Mouse (Mus musculus) embryonic facial prominence, embryonic 11.5 days (tissue): ENCODE data around the gene Cdk2. TPM values are rescaled to one million over a fixed set of nuclear protein-coding genes. Genes with fewer than 3 reads are reported as not detected.

Source experiments
- ATAC-seq: fragments of 200-750 bp; cut with Nextera tagmentation; replicated peaks from 2 replicates; pipeline ENCODE4 v1.8.0; 2017; ENCODE audit warnings: low read depth; ENCODE audit not compliant: insufficient number of reproducible peaks, low FRiP score, low TSS enrichment
- DNase-seq: peaks from one replicate; pipeline ENCODE4 v3.0.0-alpha.2; 2015; ENCODE audit warnings: low spot score
- H3K27ac ChIP-seq: fragments of 300-500 bp; sonication (generic); replicated peaks from 2 replicates; pipeline ENCODE4 v1.5.1; 2014; ENCODE audit warnings: mild to moderate bottlenecking, low read depth, low read length, control low read depth
- H3K27me3 ChIP-seq: fragments of 300-500 bp; sonication (generic); 2 replicates; pipeline ENCODE4 v1.6.1; 2014; ENCODE audit warnings: mild to moderate bottlenecking, low read length, moderate library complexity, mixed read lengths; ENCODE audit not compliant: control insufficient read depth, insufficient read depth
- H3K36me3 ChIP-seq: fragments of 300-500 bp; sonication (generic); replicated peaks from 2 replicates; pipeline ENCODE4 v1.6.1; 2014; ENCODE audit warnings: low read depth, mild to moderate bottlenecking, low read length, moderate library complexity, mixed read lengths; ENCODE audit not compliant: control insufficient read depth, insufficient read depth
- H3K4me1 ChIP-seq: fragments of 300-500 bp; sonication (generic); 2 replicates; pipeline ENCODE4 v1.6.1; 2014; ENCODE audit warnings: low read length, mixed read lengths; ENCODE audit not compliant: control insufficient read depth, insufficient read depth
- H3K4me2 ChIP-seq: fragments of 300-500 bp; sonication (generic); 2 replicates; pipeline ENCODE4 v1.6.1; 2014; ENCODE audit warnings: low read depth, mild to moderate bottlenecking, control low read depth, low read length, moderate library complexity
- H3K4me3 ChIP-seq: fragments of 300-500 bp; sonication (generic); 2 replicates; pipeline ENCODE4 v1.5.1; 2014; ENCODE audit warnings: low read depth, low read length, control low read depth
- H3K9ac ChIP-seq: fragments of 300-500 bp; sonication (generic); replicated peaks from 2 replicates; pipeline ENCODE4 v1.6.1; 2014; ENCODE audit warnings: mild to moderate bottlenecking, control low read depth, low read length
- H3K9me3 ChIP-seq: fragments of 300-500 bp; sonication (generic); replicated peaks from 2 replicates; pipeline ENCODE4 v1.6.1; 2016; ENCODE audit warnings: mild to moderate bottlenecking, low read length, inconsistent platforms, mixed read lengths; ENCODE audit not compliant: control insufficient read depth
- WGBS: fragments of 180-500 bp; shearing (Covaris S2); extraction: QIAGEN DNeasy Blood & Tissue Kit; methylation state at CpG from one replicate; pipeline ENCODE4 v1.1.7; 2014; 5-methylcytosine and 5-hydroxymethylcytosine counted together
- polyA plus RNA-seq: library from polyadenylated mRNA; unstranded; fragments of >200 nt; fragmentation: Nextera tagmentation; extraction: Ambion mirVana; gene quantifications from 2 replicates; pipeline ENCODE4 v1.2.1, GENCODE M21; 2014

The Cdk2 gene
- polyA plus RNA-seq, 1 experiment from 2014 or later = 146 TPM

DNA sequence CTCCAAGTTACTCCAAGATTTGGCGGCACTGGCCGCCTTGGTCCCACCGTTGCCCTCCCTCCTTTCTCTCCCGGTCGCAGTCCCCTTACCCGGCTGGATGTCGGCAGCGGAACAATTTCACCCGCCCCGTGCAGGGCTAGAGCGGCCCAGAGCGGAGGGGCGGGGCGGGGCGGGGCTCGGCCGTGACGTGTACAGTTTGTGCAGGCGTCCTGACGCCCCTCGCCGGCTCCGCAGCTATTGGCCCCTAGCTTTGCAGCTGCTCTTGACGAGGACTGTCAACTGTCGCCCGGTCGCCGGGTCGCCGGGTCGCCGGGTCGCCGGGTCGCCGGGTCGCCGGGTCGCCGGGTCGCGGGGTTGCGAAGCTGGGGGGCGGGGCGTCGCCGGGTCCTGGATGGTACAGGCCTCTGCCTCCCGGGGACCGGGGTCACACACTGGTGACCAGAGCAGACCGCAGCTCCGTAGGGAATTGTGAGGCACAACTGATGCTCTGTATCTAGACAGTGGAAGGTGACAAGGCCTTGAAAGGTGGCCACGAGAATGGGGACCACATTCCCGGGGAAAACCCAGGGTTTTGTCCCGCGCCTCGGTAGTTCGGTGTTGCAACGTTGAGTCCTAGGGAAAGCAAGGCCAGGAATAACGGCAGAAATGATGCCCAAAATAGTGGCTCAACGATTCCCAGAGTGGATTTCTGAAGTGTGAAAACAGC lies 30.9 kb downstream of the Cdk2 start, which contains the start of gene Suox:
TSS of gene Suox (minus strand) at position 311 of the 706 bp plus-strand sequence.
- H3K27me3 ChIP-seq = no peaks in the 10 kb centered on the region
- ATAC-seq = peak; percentile 91
- DNase-seq = peak; percentile 92
- H3K9me3 ChIP-seq = no peaks in the 10 kb centered on the region
- peak within 1 kb of the TSS; percentile 89 for H3K4me2 ChIP-seq
- H3K9ac ChIP-seq = peak within 1 kb of the TSS; percentile 64
- H3K27ac ChIP-seq = peak within 1 kb of the TSS; percentile 22; the same call in 1 of the 2 replicates
- WGBS = 1% methylated on average over 60 of the region's 60 CpGs
- H3K4me1 ChIP-seq = no peaks in the 10 kb centered on the region
- H3K4me3 ChIP-seq = peak within 1 kb of the TSS; percentile 58
- no peaks in the 10 kb centered on the region for H3K36me3 ChIP-seq

GRCm38 (mm10) chr10:128671148-128671547 lies 33.7 kb downstream of the Cdk2 start:
- H3K4me3 ChIP-seq = no peak overlapping the region

DNA sequence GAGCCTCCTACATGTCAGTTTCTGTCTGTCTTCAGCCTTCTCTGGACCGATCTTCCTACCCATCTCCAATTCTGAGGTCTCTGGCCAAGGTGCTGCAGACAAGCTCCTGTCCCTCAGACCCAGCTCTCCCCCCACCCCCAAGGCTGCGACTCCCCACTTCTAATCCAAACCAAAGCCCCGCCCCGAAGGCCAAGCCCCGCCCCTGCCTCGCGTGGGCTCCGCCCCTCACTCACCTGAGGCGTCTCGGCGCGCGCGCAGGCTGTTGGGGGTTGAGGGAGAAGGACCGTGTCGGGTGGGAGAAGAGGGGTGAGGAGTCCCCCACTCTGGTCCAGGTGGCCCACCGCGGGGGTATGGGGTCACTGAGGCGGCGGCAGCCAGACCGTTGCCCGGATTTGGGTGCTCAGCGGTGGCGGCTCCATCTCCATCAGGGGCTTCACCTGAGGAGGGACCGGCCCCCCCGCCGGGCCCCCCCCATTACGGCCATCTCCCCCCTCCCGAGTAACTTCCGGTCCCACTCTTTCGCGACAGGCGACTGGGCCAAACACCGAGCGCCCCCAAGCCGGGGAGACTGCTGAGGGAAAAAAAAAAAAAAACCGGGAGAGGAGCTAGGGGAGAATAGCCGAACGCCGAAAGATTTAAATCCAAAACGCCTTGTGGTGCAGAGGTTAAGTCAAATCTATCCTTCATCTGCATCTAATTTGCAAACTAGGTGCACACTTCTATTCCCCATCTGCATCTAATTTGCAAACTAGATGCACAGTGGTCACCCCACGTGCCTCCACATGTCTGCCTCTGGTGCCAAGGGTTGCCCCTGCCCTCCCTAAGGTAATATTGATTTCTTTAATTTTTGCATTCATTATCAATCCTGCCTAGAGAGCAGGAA lies 35.8 kb downstream of the Cdk2 start:
- H3K4me1 ChIP-seq = no peaks in the 10 kb centered on the region; the same call in 1 of the 2 replicates
- DNase-seq (peak; percentile 82), ATAC-seq (peak; percentile 27; the same call in 1 of the 2 replicates)
- peak overlapping the region; percentile 79 for H3K9ac ChIP-seq
- peak overlapping the region; percentile 81 for H3K4me2 ChIP-seq
- peak overlapping the region; percentile 80 for H3K4me3 ChIP-seq
- peak overlapping the region; percentile 47; the same call in 1 of the 2 replicates for H3K27ac ChIP-seq
- WGBS = under 1% methylated on average over 37 of the region's 42 CpGs
- H3K36me3 ChIP-seq = no peaks in the 10 kb centered on the region
- no peaks in the 10 kb centered on the region for H3K9me3 ChIP-seq
- no peaks in the 10 kb centered on the region for H3K27me3 ChIP-seq

More at GRCm38 (mm10) chr10:128671148-128671547, 33.7 kb downstream of the Cdk2 start:
- no peaks in the 10 kb centered on the region; the same call in 1 of the 2 replicates for H3K4me1 ChIP-seq
- no peak for DNase-seq
- no peaks in the 10 kb centered on the region for H3K36me3 ChIP-seq
- no peaks in the 10 kb centered on the region for H3K27me3 ChIP-seq
- H3K4me2 ChIP-seq = no peak overlapping the region
- H3K27ac ChIP-seq = no peak overlapping the region
- no peak overlapping the region for H3K9ac ChIP-seq
- no peaks in the 10 kb centered on the region for H3K9me3 ChIP-seq
- ATAC-seq = no peak
- WGBS = 90% methylated on average over 9 of the region's 9 CpGs

DNA sequence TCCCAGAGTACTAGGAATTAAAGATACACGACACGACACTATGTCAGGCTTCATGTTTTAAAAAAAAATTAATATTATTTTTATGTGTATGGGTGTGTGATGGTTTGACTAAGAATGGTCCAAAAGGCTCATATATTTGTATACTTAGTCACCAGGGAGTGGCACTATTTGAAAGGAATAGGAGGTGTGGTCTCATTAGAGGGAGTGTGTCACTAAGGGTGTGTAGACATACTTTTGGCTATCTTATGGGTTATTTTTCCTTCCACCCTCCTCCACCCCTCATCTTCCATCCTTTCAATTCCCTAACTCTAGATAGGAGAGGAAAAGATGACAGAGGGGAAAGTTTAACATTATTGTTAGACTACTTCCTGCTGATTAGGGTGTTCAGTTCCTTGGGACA lies 39.0 kb downstream of the Cdk2 start:
- ATAC-seq (no peak), DNase-seq (no peak)
- Histone ChIP-seq H3K4me1 (no peaks in the 10 kb centered on the region; the same call in 1 of the 2 replicates), H3K4me2 (no peak overlapping the region), H3K36me3 (no peaks in the 10 kb centered on the region), H3K27ac (no peak overlapping the region), H3K27me3 (no peaks in the 10 kb centered on the region), H3K4me3 (no peak overlapping the region), H3K9me3 (no peaks in the 10 kb centered on the region), H3K9ac (no peak overlapping the region)
- 94% methylated on average over 2 of the region's 2 CpGs for WGBS

GRCm38 (mm10) chr10:128665307-128665706 lies 39.5 kb downstream of the Cdk2 start:
- H3K4me1 ChIP-seq = no peaks in the 10 kb centered on the region; the same call in 1 of the 2 replicates
- WGBS = 79% methylated on average over 3 of the region's 3 CpGs
- H3K9ac ChIP-seq = no peak overlapping the region
- H3K27me3 ChIP-seq = no peaks in the 10 kb centered on the region
- no peak overlapping the region for H3K27ac ChIP-seq
- no peak overlapping the region for H3K4me2 ChIP-seq
- H3K9me3 ChIP-seq = no peaks in the 10 kb centered on the region
- no peak overlapping the region for H3K4me3 ChIP-seq
- no peaks in the 10 kb centered on the region for H3K36me3 ChIP-seq
- no peak for ATAC-seq
- DNase-seq = no peak

DNA sequence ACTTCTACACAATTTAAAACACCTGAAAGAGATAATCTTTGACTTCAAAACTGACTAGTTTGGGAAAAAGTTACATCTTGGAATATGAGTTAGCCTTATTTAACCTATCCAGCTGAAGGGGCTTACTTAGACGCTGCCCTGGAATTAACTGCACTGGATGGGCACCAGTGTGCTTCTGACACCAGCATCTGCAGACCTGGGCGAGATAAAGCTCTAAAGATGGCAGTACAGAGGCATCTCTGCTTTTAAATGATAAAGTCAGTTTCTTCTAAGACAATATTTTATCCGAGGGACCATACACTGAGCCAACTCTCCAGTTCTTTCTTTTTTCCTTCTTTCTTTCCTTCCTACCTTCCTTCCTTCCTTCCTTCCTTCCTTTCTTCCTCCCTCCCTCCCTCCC lies 40.0 kb downstream of the Cdk2 start:
- Histone ChIP-seq H3K27ac (no peak overlapping the region), H3K9me3 (no peaks in the 10 kb centered on the region), H3K9ac (no peak overlapping the region), H3K4me1 (no peaks in the 10 kb centered on the region; the same call in 1 of the 2 replicates), H3K36me3 (no peaks in the 10 kb centered on the region), H3K4me3 (no peak overlapping the region), H3K4me2 (no peak overlapping the region), H3K27me3 (no peaks in the 10 kb centered on the region)
- DNase-seq = no peak
- WGBS = 70% methylated on average over 3 of the region's 3 CpGs
- ATAC-seq = no peak

GRCm38 (mm10) chr10:128663441-128664220 lies 41.2 kb downstream of the Cdk2 start:
- 63% methylated on average over 5 of the region's 5 CpGs for WGBS
- Histone ChIP-seq H3K4me3 (no peak overlapping the region), H3K4me2 (no peak overlapping the region)

More at GRCm38 (mm10) chr10:128663441-128664220, 41.2 kb downstream of the Cdk2 start:
- Histone ChIP-seq H3K9me3 (no peaks in the 10 kb centered on the region), H3K36me3 (no peaks in the 10 kb centered on the region), H3K27me3 (no peaks in the 10 kb centered on the region), H3K9ac (no peak overlapping the region), H3K4me1 (no peaks in the 10 kb centered on the region; the same call in 1 of the 2 replicates), H3K27ac (no peak overlapping the region)
- DNase-seq = no peak
- no peak for ATAC-seq
